Mouse (Mus musculus) forebrain, embryonic 14.5 days (tissue): Measurements from ENCODE around the gene Tcte2. TPM values are rescaled to one million over a fixed set of nuclear protein-coding genes. Genes with fewer than 3 reads are reported as not detected.
"Not testable (repeated sequence)": the region's sequence is repeated elsewhere in the genome, so short reads cannot be mapped to it uniquely, and the experiment has no call there.

Source experiments
- ATAC-seq: fragments of 200-750 bp; cut with Nextera tagmentation; 2 replicates; pipeline ENCODE4 v1.8.0; 2017; ENCODE audit warnings: mild to moderate bottlenecking, moderate library complexity
- DNase-seq: peaks from one replicate; pipeline ENCODE4 v3.0.0-alpha.2; 2015; ENCODE audit warnings: low spot score
- H3K27ac ChIP-seq: fragments of 300-500 bp; sonication (generic); 2 replicates; pipeline ENCODE4 v1.5.1; 2014; ENCODE audit warnings: low read depth, mild to moderate bottlenecking, control low read depth, low read length, moderate library complexity
- H3K27me3 ChIP-seq: fragments of 300-500 bp; sonication (generic); replicated peaks from 2 replicates; pipeline ENCODE4 v1.6.1; 2014; ENCODE audit warnings: low read length, control low read depth, mixed read lengths; ENCODE audit not compliant: control insufficient read depth, insufficient read depth
- H3K36me3 ChIP-seq: fragments of 300-500 bp; sonication (generic); 2 replicates; pipeline ENCODE4 v1.6.1; 2014; ENCODE audit warnings: low read length, control low read depth; ENCODE audit not compliant: control insufficient read depth, insufficient read depth
- H3K4me1 ChIP-seq: fragments of 300-500 bp; sonication (generic); 2 replicates; pipeline ENCODE4 v1.6.1; 2014; ENCODE audit warnings: antibody characterized with exemption, low read length, control low read depth; ENCODE audit not compliant: control insufficient read depth, insufficient read depth
- H3K4me2 ChIP-seq: fragments of 300-500 bp; sonication (generic); 2 replicates; pipeline ENCODE4 v1.6.1; 2014; ENCODE audit warnings: mild to moderate bottlenecking, control low read depth, low read length
- H3K4me3 ChIP-seq: fragments of 300-500 bp; sonication (generic); 2 replicates; pipeline ENCODE4 v1.5.1; 2014; ENCODE audit warnings: low read depth, low read length, control low read depth
- H3K9ac ChIP-seq: fragments of 300-500 bp; sonication (generic); 2 replicates; pipeline ENCODE4 v1.6.1; 2014; ENCODE audit warnings: mild to moderate bottlenecking, low read length, control low read depth, moderate library complexity
- H3K9me3 ChIP-seq: fragments of 300-500 bp; sonication (generic); replicated peaks from 2 replicates; pipeline ENCODE4 v1.6.1; 2016; ENCODE audit warnings: low read length, control low read depth, mixed read lengths; ENCODE audit not compliant: control insufficient read depth
- WGBS: fragments of 180-500 bp; shearing (Covaris S2); extraction: QIAGEN DNeasy Blood & Tissue Kit; methylation state at CpG from one replicate; pipeline ENCODE4 v1.1.7; 2014; 5-methylcytosine and 5-hydroxymethylcytosine counted together
- polyA plus RNA-seq: library from polyadenylated mRNA; unstranded; fragments of >200 nt; fragmentation: Nextera tagmentation; extraction: Ambion mirVana; gene quantifications from 2 replicates; pipeline ENCODE4 v1.2.1, GENCODE M21; 2014

Tcte2 gene
- polyA plus RNA-seq, 1 experiment from 2014 or later = 16.9 TPM

DNA sequence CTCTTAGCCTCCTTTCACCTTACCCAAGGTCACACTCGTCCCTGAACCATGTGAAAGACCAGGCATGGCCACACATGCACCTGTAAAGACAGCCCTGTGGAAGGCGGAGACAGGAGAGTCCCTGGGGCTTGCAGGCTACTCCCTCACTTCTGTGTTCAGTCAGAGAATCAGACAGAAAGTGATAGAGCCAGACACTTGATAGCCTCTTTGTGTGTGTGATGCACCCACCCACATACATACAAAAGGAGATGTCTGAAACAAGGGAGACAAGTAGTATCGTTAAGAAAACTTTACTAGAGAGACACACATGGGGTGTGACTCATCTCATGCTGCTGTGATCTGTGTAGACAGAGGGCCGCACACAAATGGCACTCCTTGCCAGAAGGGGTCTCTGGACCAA is 81.3 kb downstream of the Tcte2 start:
- DNase-seq = no peak
- Histone ChIP-seq H3K27me3 (no peaks in the 10 kb centered on the region), H3K9ac (no peak overlapping the region), H3K4me3 (no peak overlapping the region), H3K9me3 (no peaks in the 10 kb centered on the region), H3K4me1 (peaks cover 35% of the 10 kb centered on the region), H3K4me2 (no peak overlapping the region), H3K27ac (peak overlapping the region; percentile 77), H3K36me3 (no peaks in the 10 kb centered on the region)
- no peak for ATAC-seq
- 62% methylated on average over 4 of the region's 4 CpGs for WGBS

DNA sequence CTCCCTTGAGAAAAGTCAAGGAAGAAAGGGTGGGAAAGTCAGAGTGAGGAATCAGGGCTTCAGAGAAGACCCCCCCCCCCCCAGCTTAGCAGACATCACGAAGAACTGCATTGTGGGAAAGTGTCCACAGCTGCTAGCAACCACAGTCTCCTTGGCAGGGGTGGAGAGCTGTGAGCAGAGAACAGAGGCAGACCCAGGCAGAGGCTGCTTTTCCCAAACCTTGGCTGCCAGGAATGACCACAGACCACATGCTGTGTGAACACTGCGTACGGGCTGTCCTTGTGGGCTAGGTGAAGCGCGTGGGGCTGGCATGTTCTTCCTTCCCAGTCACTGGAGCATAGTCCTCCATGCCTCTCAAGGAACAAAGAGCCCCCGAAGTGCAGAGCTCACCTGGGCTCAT is 81.9 kb downstream of the Tcte2 start:
- H3K27me3 ChIP-seq = no peaks in the 10 kb centered on the region
- DNase-seq (no peak), ATAC-seq (no peak)
- H3K4me2 ChIP-seq = no peak overlapping the region
- peak overlapping the region; percentile 77 for H3K27ac ChIP-seq
- H3K4me3 ChIP-seq = no peak overlapping the region
- H3K36me3 ChIP-seq = no peaks in the 10 kb centered on the region
- peaks cover 35% of the 10 kb centered on the region for H3K4me1 ChIP-seq
- WGBS = 69% methylated on average over 6 of the region's 6 CpGs
- H3K9me3 ChIP-seq = no peaks in the 10 kb centered on the region
- H3K9ac ChIP-seq = no peak overlapping the region

DNA sequence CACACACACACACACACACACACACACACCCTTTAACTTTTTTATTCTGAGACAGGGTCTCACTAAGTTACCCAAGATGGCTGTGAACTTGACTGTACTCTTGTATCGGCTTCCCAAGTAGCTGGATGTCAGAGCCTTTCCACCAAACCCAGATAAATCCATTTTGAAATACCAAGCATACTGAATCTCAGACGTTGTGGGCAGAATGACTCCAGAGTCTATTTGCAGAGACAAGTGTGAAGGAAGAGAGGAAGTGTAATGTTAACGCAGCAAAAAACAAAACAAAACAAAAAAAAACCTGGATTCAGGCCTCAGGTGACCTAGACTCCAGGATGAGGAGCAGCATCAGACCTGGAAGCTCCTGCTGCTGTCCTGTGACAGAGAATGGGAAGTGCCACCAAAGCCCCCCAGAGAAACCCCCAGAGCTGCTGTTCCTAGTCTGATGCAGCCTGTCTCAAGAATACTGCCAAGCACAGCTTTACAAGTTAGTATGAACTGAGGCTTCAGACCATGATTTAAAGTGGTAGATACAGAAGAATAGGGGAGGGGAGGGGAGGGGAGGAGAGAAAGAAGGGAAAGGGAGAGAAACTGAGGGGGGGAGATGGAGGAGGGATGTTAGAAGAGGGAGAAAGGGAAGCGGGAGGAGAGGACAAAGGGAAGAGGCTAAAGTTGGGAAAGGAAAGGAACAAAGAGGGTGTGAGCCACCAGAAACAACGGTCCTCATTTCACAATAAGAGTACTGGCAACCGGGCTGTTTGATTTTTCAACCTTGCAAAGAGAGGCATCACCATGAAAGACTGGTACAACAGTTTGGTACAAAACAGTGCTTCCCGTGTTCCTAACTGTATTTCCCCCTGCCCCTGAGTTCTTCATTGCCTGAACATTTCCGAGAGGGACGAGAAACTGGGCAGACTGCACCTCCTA is 84.1 kb downstream of the Tcte2 start:
- Histone ChIP-seq H3K9me3 (no peaks in the 10 kb centered on the region), H3K9ac (peak overlapping the region; percentile 47), H3K4me1 (peaks cover 29% of the 10 kb centered on the region), H3K27ac (peak overlapping the region; percentile 82), H3K36me3 (no peaks in the 10 kb centered on the region), H3K4me3 (no peak overlapping the region), H3K4me2 (peak overlapping the region; percentile 30), H3K27me3 (no peaks in the 10 kb centered on the region)
- DNase-seq = peak; percentile 64
- ATAC-seq = 0 out of 2 replicates have a peak, but pooled peaks have one; percentile 8
- WGBS = 26% methylated on average over 9 of the region's 9 CpGs

DNA sequence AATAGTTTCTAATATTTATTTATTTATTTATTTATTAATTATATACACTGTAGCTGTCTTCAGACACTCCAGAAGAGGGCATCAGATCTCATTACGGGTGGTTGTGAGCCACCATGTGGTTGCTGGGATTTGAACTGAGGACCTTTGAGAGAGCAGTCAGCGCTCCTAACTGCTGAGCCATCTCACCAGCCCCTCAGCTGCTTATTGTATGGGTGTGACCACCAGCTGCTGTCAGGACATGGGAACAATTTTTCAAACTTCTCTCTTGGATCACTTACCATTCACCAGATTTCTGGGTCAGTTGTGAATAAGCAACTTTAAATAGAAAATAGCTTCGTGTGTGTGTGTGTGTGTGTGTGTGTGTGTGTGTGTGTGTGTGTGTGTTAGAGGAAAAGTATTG is 85.5 kb downstream of the Tcte2 start:
- H3K27ac ChIP-seq, ATAC-seq, H3K4me3 ChIP-seq, DNase-seq, H3K9me3 ChIP-seq, H3K27me3 ChIP-seq, H3K4me2 ChIP-seq, H3K9ac ChIP-seq, H3K36me3 ChIP-seq: not testable (repeated sequence)
- whole genome bisulfite sequencing = 89% methylated on average over 3 of the region's 3 CpGs
- peaks cover 29% of the 10 kb centered on the region for H3K4me1 ChIP-seq

DNA sequence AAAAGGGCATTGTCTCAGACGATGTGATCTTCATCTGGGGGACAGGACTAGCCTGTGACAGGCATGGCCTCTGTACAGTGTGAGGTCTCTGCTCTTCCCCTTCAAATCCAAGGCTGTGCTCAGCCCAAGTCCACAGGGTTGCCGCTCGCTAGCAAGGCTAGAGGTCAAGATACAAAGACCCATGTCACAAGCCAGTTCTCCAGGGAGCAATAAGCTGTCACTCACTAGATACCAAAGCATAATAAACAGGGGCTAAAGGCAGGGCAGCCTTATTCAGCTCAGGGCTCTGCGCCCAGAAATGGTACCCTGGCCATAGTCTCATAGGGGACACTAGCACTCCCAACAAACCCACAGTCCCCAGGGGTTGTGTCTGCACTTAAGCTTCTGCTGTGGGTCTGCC is 86.0 kb downstream of the Tcte2 start:
- Histone ChIP-seq H3K27me3 (no peaks in the 10 kb centered on the region), H3K4me2 (no peak overlapping the region), H3K4me1 (peaks cover 30% of the 10 kb centered on the region), H3K9me3 (no peaks in the 10 kb centered on the region), H3K9ac (no peak overlapping the region), H3K36me3 (no peaks in the 10 kb centered on the region), H3K27ac (no peak overlapping the region), H3K4me3 (no peak overlapping the region)
- WGBS = 67% methylated on average over 4 of the region's 4 CpGs
- no peak for ATAC-seq
- no peak for DNase-seq

DNA sequence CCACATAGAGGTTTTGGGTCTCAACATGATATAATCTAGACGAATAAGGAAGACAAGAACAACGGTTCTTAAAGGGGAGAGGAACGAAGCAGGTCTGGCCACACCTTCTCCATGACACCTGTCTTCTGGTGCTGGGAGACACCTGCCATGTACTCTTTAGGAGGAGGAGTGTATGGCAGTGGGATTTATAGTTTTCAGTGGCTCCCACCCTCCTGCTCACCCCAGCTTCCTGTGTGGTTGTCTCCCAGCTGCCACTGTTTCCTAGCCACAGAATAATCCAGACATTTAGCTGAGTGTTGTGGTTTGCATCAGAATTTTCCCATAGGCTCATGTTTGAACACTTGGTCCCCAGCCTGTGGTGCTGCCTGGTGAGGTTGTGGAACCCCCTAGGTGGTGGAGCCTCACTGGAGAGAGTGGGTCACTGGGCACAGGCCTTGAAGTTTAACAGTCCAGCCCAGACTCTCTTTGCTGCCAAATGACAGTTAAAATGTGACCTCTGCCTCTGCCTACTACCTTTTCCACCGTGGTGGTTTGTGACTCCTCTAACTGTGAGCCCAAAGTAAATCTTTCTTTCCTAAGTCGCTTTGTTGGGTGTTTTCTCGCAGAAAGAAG is 86.8 kb downstream of the Tcte2 start:
- peaks cover 30% of the 10 kb centered on the region for H3K4me1 ChIP-seq
- no peaks in the 10 kb centered on the region for H3K27me3 ChIP-seq
- H3K4me3 ChIP-seq = no peak overlapping the region
- H3K4me2 ChIP-seq = no peak overlapping the region
- no peak for ATAC-seq
- no peak overlapping the region for H3K9ac ChIP-seq
- H3K9me3 ChIP-seq = no peaks in the 10 kb centered on the region
- WGBS = 83% methylated on average over 6 of the region's 6 CpGs
- no peak overlapping the region for H3K27ac ChIP-seq
- no peak for DNase-seq
- H3K36me3 ChIP-seq = no peaks in the 10 kb centered on the region

DNA sequence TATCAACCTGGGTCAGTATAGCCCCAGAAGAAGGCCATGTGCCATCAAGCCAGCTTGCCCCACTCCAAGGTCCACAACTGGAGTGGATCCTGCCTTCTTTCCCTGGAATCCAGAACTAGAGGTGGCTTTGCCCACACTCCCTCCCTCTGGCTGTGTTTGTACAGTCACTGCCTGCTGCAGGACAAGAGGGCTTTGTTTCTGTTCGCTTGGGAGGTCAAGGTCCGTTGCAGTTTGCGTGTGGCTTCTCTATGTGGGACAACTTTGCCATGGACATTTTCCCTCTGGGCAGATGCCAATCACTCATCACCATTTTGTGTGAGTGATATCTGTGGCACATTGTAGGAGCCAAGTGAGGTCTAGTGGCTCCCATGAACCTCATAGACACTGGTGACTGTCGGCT is 89.9 kb downstream of the Tcte2 start:
- Histone ChIP-seq H3K4me1 (peaks cover 40% of the 10 kb centered on the region), H3K9me3 (no peaks in the 10 kb centered on the region), H3K27me3 (no peaks in the 10 kb centered on the region), H3K27ac (no peak overlapping the region), H3K9ac (no peak overlapping the region), H3K4me3 (no peak overlapping the region), H3K36me3 (no peaks in the 10 kb centered on the region), H3K4me2 (no peak overlapping the region)
- 76% methylated on average over 4 of the region's 4 CpGs for WGBS
- no peak for DNase-seq
- no peak for ATAC-seq

DNA sequence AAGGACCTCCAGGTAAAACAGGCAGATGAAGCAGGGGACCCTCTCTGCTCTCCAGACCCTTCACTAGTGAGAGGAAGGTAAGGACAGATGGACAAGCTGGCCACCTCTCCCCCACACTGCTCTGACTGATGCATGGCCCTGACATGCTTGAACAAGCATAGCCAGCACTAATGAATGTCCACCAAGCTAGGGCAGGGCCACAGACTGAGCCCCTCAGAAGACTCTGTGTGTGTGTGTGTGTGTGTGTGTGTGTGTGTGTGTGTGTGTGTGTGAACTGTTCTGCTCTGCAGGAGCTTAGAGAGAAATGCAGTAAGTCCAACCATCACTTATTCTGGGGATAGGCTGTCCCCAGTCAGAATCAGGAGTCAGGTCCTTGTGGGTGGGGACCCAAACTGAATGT is 91.4 kb downstream of the Tcte2 start:
- Histone ChIP-seq H3K9me3 (no peaks in the 10 kb centered on the region), H3K27ac (peak overlapping the region; percentile 97), H3K36me3 (no peaks in the 10 kb centered on the region), H3K4me1 (peaks cover 42% of the 10 kb centered on the region), H3K9ac (no peak overlapping the region), H3K4me2 (no peak overlapping the region), H3K4me3 (no peak overlapping the region), H3K27me3 (no peaks in the 10 kb centered on the region)
- no peak for ATAC-seq
- DNase-seq = no peak

DNA sequence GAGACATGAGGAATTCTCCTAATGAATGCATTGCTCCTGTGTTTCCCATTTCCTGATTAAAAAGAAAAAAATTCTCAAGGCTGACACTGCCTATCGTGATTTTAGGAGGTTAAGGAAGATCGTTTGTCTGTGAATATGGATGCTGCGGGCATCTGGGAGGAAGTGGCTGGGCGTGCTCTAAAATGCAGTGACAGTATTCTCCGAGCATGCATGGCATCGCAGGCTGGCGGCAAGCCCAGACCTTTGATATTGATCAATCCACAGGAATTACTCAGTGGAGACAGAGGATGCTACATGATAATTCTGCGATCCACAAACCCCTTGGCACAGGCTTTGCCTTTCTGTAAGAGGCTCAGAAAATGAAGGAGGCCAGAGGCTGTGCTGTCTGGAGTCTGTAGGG is 92.4 kb downstream of the Tcte2 start:
- Histone ChIP-seq H3K27me3 (no peaks in the 10 kb centered on the region), H3K36me3 (no peaks in the 10 kb centered on the region), H3K4me3 (no peak overlapping the region), H3K4me2 (peak overlapping the region; percentile 40), H3K9me3 (no peaks in the 10 kb centered on the region), H3K4me1 (peaks cover 42% of the 10 kb centered on the region), H3K27ac (peak overlapping the region; percentile 97), H3K9ac (peak overlapping the region; percentile 21)
- peak; percentile 90 for DNase-seq
- 3% methylated on average over 8 of the region's 8 CpGs for WGBS
- ATAC-seq = peak; percentile 50
